Mouse (Mus musculus): ENCODE measurements at regions not wholly inside any gene's neighbourhood (a gene's known extent, or its start where the extent isn't known, plus 50 kb on each side); places are given as distances from the start of the nearest gene placed in this dataset.
"Not testable (repeated sequence)": the region's sequence is repeated elsewhere in the genome, so short reads cannot be mapped to it uniquely, and the experiment has no call there.

DNA sequence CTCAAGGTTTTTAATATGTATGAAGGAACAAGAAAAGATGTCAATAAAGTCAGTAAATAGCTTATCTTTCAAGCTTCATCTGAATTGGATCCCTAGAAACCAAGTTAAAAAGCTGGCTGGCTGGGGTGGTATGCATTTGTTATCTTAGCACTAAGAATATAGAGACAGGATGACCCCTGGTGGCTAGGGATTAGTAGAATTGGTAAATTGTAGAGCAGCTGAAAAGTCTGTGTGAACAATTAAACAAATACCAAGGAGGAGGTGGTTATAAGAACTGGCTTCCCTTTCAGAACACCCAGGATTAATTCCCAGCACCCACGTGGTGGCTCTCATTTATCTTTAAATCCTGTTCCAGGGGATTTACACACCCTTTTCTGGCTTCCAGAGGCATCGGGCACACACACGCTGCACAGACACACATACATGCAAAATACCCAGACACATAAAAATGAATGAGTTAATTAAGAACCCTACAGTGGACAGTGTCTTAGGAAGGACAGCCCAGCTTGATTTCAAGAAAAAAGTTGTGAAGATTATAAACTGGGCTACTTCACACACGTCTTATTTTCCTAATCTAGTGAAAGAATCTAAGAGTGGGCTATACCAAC lies 170.5 kb downstream of the Pdzph1 start:
- H3K36me3 ChIP-seq (ENCODE audit: control insufficient read depth, insufficient read depth, low read length) = no peaks in the 10 kb centered on the region
- WGBS = 68% methylated on average over 4 of the region's 4 CpGs
- peak; percentile 16 for DNase-seq
- H3K4me1 ChIP-seq (ENCODE audit: control insufficient read depth, insufficient read depth, low read length) = no peaks in the 10 kb centered on the region
- TF ChIP-seq POLR2A (IDR thresholded peaks at IDR 0.05; ENCODE audit: low read depth, low read length) = no peak
- TF ChIP-seq CTCF (conservative IDR thresholded peaks at IDR 0.05; ENCODE audit: insufficient read depth, insufficient read length, low read depth, low read length) = no peak
- no peaks in the 10 kb centered on the region for H3K27me3 ChIP-seq (replicated peaks; ENCODE audit: control insufficient read depth, insufficient read depth, low read length)
- H3K27ac ChIP-seq (ENCODE audit: insufficient read depth, low read depth, low read length) = no peak overlapping the region
- no peak overlapping the region for H3K4me3 ChIP-seq (ENCODE audit: insufficient read depth, low read depth, low read length)

GRCm38 (mm10) chr17:58819339-58819738 lies 171.8 kb downstream of the Pdzph1 start:
- no peak for TF ChIP-seq POLR2A (IDR thresholded peaks at IDR 0.05; ENCODE audit: low read depth, low read length)
- no peak for TF ChIP-seq CTCF (conservative IDR thresholded peaks at IDR 0.05; ENCODE audit: insufficient read depth, insufficient read length, low read depth, low read length)
- Histone ChIP-seq H3K36me3 (ENCODE audit: control insufficient read depth, insufficient read depth, low read length) (no peaks in the 10 kb centered on the region), H3K27me3 (replicated peaks; ENCODE audit: control insufficient read depth, insufficient read depth, low read length) (no peaks in the 10 kb centered on the region), H3K4me3 (ENCODE audit: insufficient read depth, low read depth, low read length) (no peak overlapping the region), H3K4me1 (ENCODE audit: control insufficient read depth, insufficient read depth, low read length) (no peaks in the 10 kb centered on the region), H3K27ac (ENCODE audit: insufficient read depth, low read depth, low read length) (no peak overlapping the region)
- 64% methylated on average over 2 of the region's 2 CpGs for WGBS
- DNase-seq = no peak

DNA sequence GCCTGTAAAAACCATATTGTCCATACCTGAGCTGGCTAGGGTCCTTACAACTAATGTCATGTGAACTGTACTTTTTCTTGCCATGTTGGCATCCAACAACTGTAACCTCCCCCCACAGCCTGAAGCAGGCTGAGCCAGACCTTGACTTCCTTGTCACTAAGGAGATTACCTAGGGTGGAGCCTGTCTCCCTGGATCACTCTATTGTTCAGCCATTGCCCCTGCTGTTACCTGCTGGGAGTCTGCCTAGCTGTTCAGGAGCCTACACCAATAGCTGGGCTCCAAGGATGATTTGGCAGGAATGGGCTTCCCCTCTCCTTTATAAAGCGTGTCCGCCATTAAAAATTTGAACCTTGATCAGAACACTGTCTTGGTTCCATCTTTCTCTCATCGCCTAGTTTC lies 215.7 kb downstream of the Pdzph1 start:
- not testable (repeated sequence) for H3K36me3 ChIP-seq (ENCODE audit: control insufficient read depth, insufficient read depth, low read length); H3K27ac ChIP-seq (ENCODE audit: insufficient read depth, low read depth, low read length); H3K4me3 ChIP-seq (ENCODE audit: insufficient read depth, low read depth, low read length); H3K4me1 ChIP-seq (ENCODE audit: control insufficient read depth, insufficient read depth, low read length); DNase-seq; H3K27me3 ChIP-seq (replicated peaks; ENCODE audit: control insufficient read depth, insufficient read depth, low read length)
- whole genome bisulfite sequencing = 81% methylated on average over 3 of the region's 3 CpGs

- Histone ChIP-seq H3K27me3 (replicated peaks; ENCODE audit: control insufficient read depth, insufficient read depth, low read length) (no peaks in the 10 kb centered on the region), H3K27ac (ENCODE audit: insufficient read depth, low read depth, low read length) (no peak overlapping the region), H3K4me3 (ENCODE audit: insufficient read depth, low read depth, low read length) (no peak overlapping the region), H3K36me3 (ENCODE audit: control insufficient read depth, insufficient read depth, low read length) (no peaks in the 10 kb centered on the region), H3K4me1 (ENCODE audit: control insufficient read depth, insufficient read depth, low read length) (no peaks in the 10 kb centered on the region)
- no peak for TF ChIP-seq CTCF (conservative IDR thresholded peaks at IDR 0.05; ENCODE audit: insufficient read depth, insufficient read length, low read depth, low read length)
- TF ChIP-seq POLR2A (IDR thresholded peaks at IDR 0.05; ENCODE audit: low read depth, low read length) = no peak
- DNase-seq = peak; percentile 10
Observed at GRCm38 (mm10) chr17:58773595-58773994, 217.6 kb downstream of the Pdzph1 start.

DNA sequence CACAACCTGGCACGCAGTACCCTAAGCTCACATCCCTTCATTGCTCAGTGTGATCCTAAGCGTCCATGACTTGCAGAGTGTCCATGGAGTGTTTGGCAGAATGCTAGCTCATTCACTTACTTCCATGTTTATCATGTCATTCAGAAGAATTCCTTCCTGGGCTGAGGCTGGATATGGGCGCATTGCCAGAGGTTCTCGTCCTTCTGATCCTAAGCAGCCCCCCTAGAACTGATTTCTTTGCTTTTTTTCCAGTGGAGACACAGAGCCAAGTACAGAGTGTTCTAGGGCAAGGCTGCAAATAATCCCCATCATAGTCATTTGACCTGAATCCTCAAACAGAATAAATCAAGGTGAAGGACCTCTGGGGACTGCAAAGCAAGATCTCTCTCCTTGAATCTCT lies 226.0 kb downstream of the Pdzph1 start:
- peak; percentile 38 for DNase-seq
- no peak overlapping the region for H3K4me3 ChIP-seq (ENCODE audit: insufficient read depth, low read depth, low read length)
- no peak overlapping the region for H3K27ac ChIP-seq (ENCODE audit: insufficient read depth, low read depth, low read length)
- no peaks in the 10 kb centered on the region for H3K36me3 ChIP-seq (ENCODE audit: control insufficient read depth, insufficient read depth, low read length)
- TF ChIP-seq CTCF (conservative IDR thresholded peaks at IDR 0.05; ENCODE audit: insufficient read depth, insufficient read length, low read depth, low read length) = no peak
- no peak for TF ChIP-seq POLR2A (IDR thresholded peaks at IDR 0.05; ENCODE audit: low read depth, low read length)
- 66% methylated on average over 4 of the region's 4 CpGs for WGBS
- H3K27me3 ChIP-seq (replicated peaks; ENCODE audit: control insufficient read depth, insufficient read depth, low read length) = no peaks in the 10 kb centered on the region
- no peaks in the 10 kb centered on the region for H3K4me1 ChIP-seq (ENCODE audit: control insufficient read depth, insufficient read depth, low read length)

- no peak for TF ChIP-seq POLR2A (IDR thresholded peaks at IDR 0.05; ENCODE audit: low read depth, low read length)
- TF ChIP-seq CTCF (conservative IDR thresholded peaks at IDR 0.05; ENCODE audit: insufficient read depth, insufficient read length, low read depth, low read length) = no peak
- no peaks in the 10 kb centered on the region for H3K27me3 ChIP-seq (replicated peaks; ENCODE audit: control insufficient read depth, insufficient read depth, low read length)
- no peak overlapping the region for H3K27ac ChIP-seq (ENCODE audit: insufficient read depth, low read depth, low read length)
- H3K4me1 ChIP-seq (ENCODE audit: control insufficient read depth, insufficient read depth, low read length) = no peaks in the 10 kb centered on the region
- no peak overlapping the region for H3K4me3 ChIP-seq (ENCODE audit: insufficient read depth, low read depth, low read length)
- no peaks in the 10 kb centered on the region for H3K36me3 ChIP-seq (ENCODE audit: control insufficient read depth, insufficient read depth, low read length)
- DNase-seq = no peak
Observed at GRCm38 (mm10) chr17:58749000-58749399, 242.2 kb downstream of the Pdzph1 start.

DNA sequence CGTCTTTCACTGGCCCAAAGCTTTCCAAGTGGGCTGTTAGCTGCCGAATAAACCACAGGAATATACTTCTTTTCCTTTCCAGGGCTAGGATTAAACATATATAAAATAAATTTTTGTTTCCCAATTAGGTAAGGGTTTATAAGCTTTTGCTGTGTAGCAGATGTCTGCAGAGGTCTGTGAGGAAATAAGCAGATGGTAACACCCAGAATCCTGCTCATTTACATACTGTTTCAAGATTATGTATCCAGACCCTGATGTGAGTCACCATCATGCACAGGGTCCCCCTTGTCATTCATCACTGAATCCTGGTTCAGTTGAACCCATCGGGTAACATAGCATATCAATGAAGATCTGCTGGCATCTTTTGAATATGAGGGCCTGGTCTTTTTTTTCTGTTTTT lies 242.9 kb downstream of the Pdzph1 start:
- Histone ChIP-seq H3K36me3 (ENCODE audit: control insufficient read depth, insufficient read depth, low read length) (no peaks in the 10 kb centered on the region), H3K4me1 (ENCODE audit: control insufficient read depth, insufficient read depth, low read length) (no peaks in the 10 kb centered on the region), H3K27ac (ENCODE audit: insufficient read depth, low read depth, low read length) (no peak overlapping the region), H3K27me3 (replicated peaks; ENCODE audit: control insufficient read depth, insufficient read depth, low read length) (no peaks in the 10 kb centered on the region), H3K4me3 (ENCODE audit: insufficient read depth, low read depth, low read length) (no peak overlapping the region)
- 86% methylated on average over 3 of the region's 3 CpGs for WGBS
- TF ChIP-seq POLR2A (IDR thresholded peaks at IDR 0.05; ENCODE audit: low read depth, low read length) (no peak), CTCF (conservative IDR thresholded peaks at IDR 0.05; ENCODE audit: insufficient read depth, insufficient read length, low read depth, low read length) (no peak)
- no peak for DNase-seq
